Mouse (Mus musculus): ENCODE results near the gene Cdc5l.

DNA sequence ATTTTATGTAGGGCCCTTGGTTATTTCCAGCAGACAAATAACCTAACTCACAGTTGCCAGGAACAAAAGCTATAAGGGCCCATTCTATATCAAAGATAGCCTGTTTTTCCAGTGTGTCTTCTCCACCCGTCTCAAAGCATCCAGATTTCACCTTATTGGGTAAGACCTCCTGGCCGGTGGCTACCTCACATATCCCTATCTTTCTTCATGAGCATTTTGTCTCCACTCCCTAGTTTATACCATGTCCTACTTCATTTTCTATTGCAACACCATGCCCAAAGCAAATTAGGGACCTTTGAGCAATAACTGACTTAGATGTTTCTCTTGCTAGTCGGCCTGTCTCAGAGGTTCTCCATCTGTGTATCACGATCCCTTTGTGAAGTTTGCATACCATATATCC, 85.6 kb downstream of the Cdc5l start:
- TF ChIP-seq POLR2A (IDR thresholded peaks at IDR 0.05; ENCODE audit: borderline replicate concordance, low read depth, low read length) (no peak), CTCF (IDR thresholded peaks at IDR 0.05; ENCODE audit: low read depth, low read length) (no peak)
